Mouse (Mus musculus) brain, embryonic 14.5 days (tissue): ENCODE results near the gene Glt6d1.

Experiments
- CTCF ChIP-seq: fragments of 200-500 bp; IDR thresholded peaks from 2 replicates; pipeline ENCODE4 v1.5.1; 2012; ENCODE audit warnings: inconsistent platforms, mild to moderate bottlenecking, moderate library complexity, borderline replicate concordance; ENCODE audit not compliant: insufficient read depth, insufficient read length; ENCODE audit errors: extremely low read depth
- POLR2A ChIP-seq: fragments of 200-500 bp; IDR thresholded peaks from 2 replicates; pipeline ENCODE4 v1.6.1; 2012; ENCODE audit warnings: mild to moderate bottlenecking, inconsistent platforms, borderline replicate concordance; ENCODE audit not compliant: poor library complexity, insufficient read depth, insufficient read length, severe bottlenecking; ENCODE audit errors: extremely low read depth

GRCm38 (mm10) chr2:25765269-25765668, 50.4 kb downstream of the Glt6d1 start, which contains the start of gene Lcn3:
- TF ChIP-seq POLR2A (no peak), CTCF (no peak)
